In the genomic region with DNA sequence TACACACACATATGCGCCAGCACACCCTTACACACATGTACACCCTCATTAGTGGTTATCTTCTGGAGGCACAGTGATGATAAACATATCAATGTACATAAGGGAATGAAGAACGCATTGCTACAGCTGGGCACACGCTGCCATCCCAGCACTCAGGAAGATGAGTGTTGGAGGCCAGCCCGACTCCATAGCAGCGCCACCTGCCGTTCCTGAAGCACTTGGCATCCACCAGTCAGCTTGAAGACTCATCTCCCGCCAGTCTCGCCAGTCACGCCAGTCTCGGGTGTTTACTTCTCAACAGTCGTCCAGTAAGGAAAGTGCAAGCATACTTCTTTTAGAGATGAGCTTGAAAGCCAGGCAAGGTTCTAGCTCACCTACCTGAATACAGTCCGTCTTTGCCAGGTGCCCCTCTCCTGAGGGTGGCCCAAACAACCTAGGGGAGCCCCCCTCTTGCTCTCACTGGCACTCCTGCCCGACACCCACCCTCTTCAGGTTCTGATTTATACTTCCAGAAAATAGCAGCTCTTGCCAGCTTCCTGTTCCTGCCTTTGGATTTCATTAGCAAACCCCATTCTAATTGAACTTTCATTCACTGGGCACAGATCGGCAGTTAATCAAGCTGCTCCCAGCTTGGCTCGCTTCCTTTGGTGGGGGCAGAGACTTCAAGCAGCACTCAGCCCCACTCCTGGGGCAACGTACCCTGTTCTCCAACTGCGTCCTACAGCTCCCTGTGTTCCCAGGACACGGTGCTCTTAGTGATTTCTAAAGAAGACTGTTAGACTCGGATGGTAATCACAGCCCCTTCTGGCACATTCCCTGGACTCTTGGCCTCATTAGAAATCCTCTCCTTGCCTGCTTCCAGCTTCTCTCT, we compare ENCODE assay signal across 9 mouse cellular contexts.
DNase-seq lines count a peak whose midpoint lies in the region; ATAC-seq lines count a peak whose summit lies in the region.
"Had no signal": no experiment of that assay in that cellular context is flagged by ENCODE, and none has a peak within 500 bp of the region (broad histone marks: within the 10 kb centered on the region; RNA-seq: fewer than 3 reads in every experiment).

No protein-coding gene starts in this region.

- H3K9me3 ChIP-seq in hindbrain, embryonic 11.5 days (ENCODE audit: control insufficient read depth, low read length): no peaks in the 10 kb centered on the region
- 0 out of 2 replicates have a peak, but pooled peaks cover 3% of the 10 kb centered on the region for H3K9me3 ChIP-seq in midbrain, embryonic 16.5 days (replicated peaks; ENCODE audit: control insufficient read depth, low read length, poor library complexity, severe bottlenecking)
- H3K9me3 ChIP-seq: heart, embryonic 15.5 days had no signal

- ATAC-seq in hindbrain, embryonic 11.5 days (ENCODE audit: low FRiP score): no peak
- peak; percentile 84 for ATAC-seq in midbrain, embryonic 16.5 days

- H3K27ac ChIP-seq in hindbrain, embryonic 11.5 days (ENCODE audit: low read depth, low read length): no peak overlapping the region
- no peak overlapping the region for H3K27ac ChIP-seq in midbrain, embryonic 16.5 days (ENCODE audit: low read length)
- H3K27ac ChIP-seq: heart, embryonic 15.5 days had no signal

- no peak overlapping the region for H3K9ac ChIP-seq in hindbrain, embryonic 11.5 days (ENCODE audit: low read depth, low read length)
- no peak overlapping the region; the same call in 1 of the 2 replicates for H3K9ac ChIP-seq in midbrain, embryonic 16.5 days (ENCODE audit: low read depth, low read length)
- H3K9ac ChIP-seq: heart, embryonic 15.5 days had no signal

- no peaks in the 10 kb centered on the region for H3K27me3 ChIP-seq in hindbrain, embryonic 11.5 days (ENCODE audit: control insufficient read depth, insufficient read depth, low read length)
- H3K27me3 ChIP-seq in midbrain, embryonic 16.5 days (ENCODE audit: control insufficient read depth, insufficient read depth, low read depth, low read length): no peaks in the 10 kb centered on the region
- H3K27me3 ChIP-seq: heart, embryonic 15.5 days had no signal

- WGBS in hindbrain, embryonic 11.5 days: 67% methylated on average over 19 of the region's 19 CpGs
- 43% methylated on average over 19 of the region's 19 CpGs for WGBS in midbrain, embryonic 16.5 days

- no peaks in the 10 kb centered on the region for H3K36me3 ChIP-seq in hindbrain, embryonic 11.5 days (ENCODE audit: control insufficient read depth, insufficient read depth, low read length)
- no peaks in the 10 kb centered on the region for H3K36me3 ChIP-seq in midbrain, embryonic 16.5 days (ENCODE audit: control insufficient read depth, insufficient read depth, low read length)
- H3K36me3 ChIP-seq: heart, embryonic 15.5 days had no signal

- no peaks in the 10 kb centered on the region for H3K4me1 ChIP-seq in hindbrain, embryonic 11.5 days (replicated peaks; ENCODE audit: control insufficient read depth, insufficient read depth, low read length)
- H3K4me1 ChIP-seq in midbrain, embryonic 16.5 days (ENCODE audit: control insufficient read depth, insufficient read depth, low read length): no peaks in the 10 kb centered on the region
- H3K4me1 ChIP-seq: heart, embryonic 15.5 days had no signal

- no peak overlapping the region for H3K4me3 ChIP-seq in hindbrain, embryonic 11.5 days (ENCODE audit: low read depth, low read length)
- H3K4me3 ChIP-seq in midbrain, embryonic 16.5 days (ENCODE audit: low read depth, low read length): no peak overlapping the region
- H3K4me3 ChIP-seq: heart, embryonic 15.5 days had no signal

- no peak overlapping the region for H3K4me2 ChIP-seq in hindbrain, embryonic 11.5 days (replicated peaks; ENCODE audit: low read depth, low read length)
- peak overlapping the region; percentile 20; the same call in 1 of the 2 replicates for H3K4me2 ChIP-seq in midbrain, embryonic 16.5 days (ENCODE audit: low read length)
- H3K4me2 ChIP-seq: heart, embryonic 15.5 days had no signal

- DNase-seq in gastrocnemius, postnatal 10 days: peak; percentile 35
- DNase-seq in gastrocnemius, postnatal 25 days: no peak
- peak; percentile 17 for DNase-seq in ES-CJ7 (ENCODE audit: low read depth, low spot score)
- peak; percentile 84 to 90 for DNase-seq in cerebellum, postnatal 14 days
- DNase-seq in hindbrain, embryonic 11.5 days (ENCODE audit: low spot score): peak; percentile 31
- peak; percentile 57 to 81 for DNase-seq in left cerebral cortex, adult 8-10 months (ENCODE audit: low spot score in 2 of 2)
- no peak for DNase-seq in spleen, postnatal 14 days (ENCODE audit: low spot score in 2 of 2)

Comparison
In these comparisons a context has a peak if more than half of its experiments do, and no peak if none do; other contexts are left out.
1. DNase-seq: peak in gastrocnemius, postnatal 10 days (single experiment), ES-CJ7 (single experiment), cerebellum, postnatal 14 days (2 of 2), hindbrain, embryonic 11.5 days (single experiment) and left cerebral cortex, adult 8-10 months (2 of 2); none in gastrocnemius, postnatal 25 days (single experiment) and spleen, postnatal 14 days (0 of 2).